Mouse (Mus musculus) heart, postnatal 0 days (tissue): ENCODE measurements around the gene Atf5. TPM values are rescaled to one million over a fixed set of nuclear protein-coding genes. Genes with fewer than 3 reads are reported as not detected.

ENCODE experiments used
- ATAC-seq: fragments of 200-750 bp; cut with Nextera tagmentation; 2 replicates; pipeline ENCODE4 v1.8.0; 2017; ENCODE audit warnings: low read depth, moderate number of reproducible peaks, moderate library complexity; ENCODE audit not compliant: insufficient read depth
- DNase-seq: peaks from one replicate; pipeline ENCODE4 v3.0.0-alpha.2; 2016; ENCODE audit warnings: low spot score
- H3K27ac ChIP-seq: fragments of 300-500 bp; sonication (generic); 2 replicates; pipeline ENCODE4 v1.5.1; 2014; ENCODE audit warnings: low read depth, mild to moderate bottlenecking
- H3K27me3 ChIP-seq: fragments of 300-500 bp; sonication (generic); 2 replicates; pipeline ENCODE4 v1.6.1; 2014; ENCODE audit warnings: low read length, mixed read lengths; ENCODE audit not compliant: control insufficient read depth, insufficient read depth
- H3K36me3 ChIP-seq: fragments of 300-500 bp; sonication (generic); replicated peaks from 2 replicates; pipeline ENCODE4 v1.6.1; 2014; ENCODE audit warnings: low read length, mixed read lengths; ENCODE audit not compliant: control insufficient read depth, insufficient read depth
- H3K4me1 ChIP-seq: fragments of 300-500 bp; sonication (generic); 2 replicates; pipeline ENCODE4 v1.6.1; 2014; ENCODE audit warnings: antibody characterized with exemption; ENCODE audit not compliant: control insufficient read depth, insufficient read depth
- H3K4me2 ChIP-seq: fragments of 300-500 bp; sonication (generic); 2 replicates; pipeline ENCODE4 v1.6.1; 2014; ENCODE audit warnings: low read depth, mild to moderate bottlenecking, low read length, moderate library complexity
- H3K4me3 ChIP-seq: fragments of 300-500 bp; sonication (generic); 2 replicates; pipeline ENCODE4 v1.5.1; 2014; ENCODE audit warnings: low read depth, low read length
- H3K9ac ChIP-seq: fragments of 300-500 bp; sonication (generic); replicated peaks from 2 replicates; pipeline ENCODE4 v1.6.1; 2014; ENCODE audit warnings: low read depth, low read length, mixed read lengths
- H3K9me3 ChIP-seq: fragments of 300-500 bp; sonication (generic); replicated peaks from 2 replicates; pipeline ENCODE4 v1.6.1; 2016; ENCODE audit warnings: low read length; ENCODE audit not compliant: control insufficient read depth
- CTCF ChIP-seq: IDR thresholded peaks from 2 replicates; pipeline ENCODE4 v1.5.1; 2016; ENCODE audit warnings: antibody characterized with exemption, control low read depth, low read depth
- EP300 ChIP-seq: IDR thresholded peaks from 2 replicates; pipeline ENCODE4 v1.6.1; 2016; ENCODE audit warnings: antibody characterized with exemption, low read depth
- WGBS: fragments of 180-500 bp; shearing (Covaris S2); extraction: QIAGEN DNeasy Blood & Tissue Kit; methylation state at CpG from one replicate; pipeline ENCODE4 v1.1.7; 2014; 5-methylcytosine and 5-hydroxymethylcytosine counted together
- polyA plus RNA-seq: library from polyadenylated mRNA; unstranded; fragments of >200 nt; fragmentation: Nextera tagmentation; extraction: Ambion mirVana; gene quantifications from 2 replicates; pipeline ENCODE4 v1.2.1, GENCODE M21; 2015
- total RNA-seq: library from RNA; depleted of rRNA; stranded (reverse); fragments of >200 nt; gene quantifications from 2 replicates; pipeline ENCODE4 v1.2.3, GENCODE M21; 2014; ENCODE audit warnings: low replicate concordance

Atf5 gene
- total and polyA plus RNA-seq, 2 experiments from 2014 or later, result 3.0 to 16.0 TPM

DNA sequence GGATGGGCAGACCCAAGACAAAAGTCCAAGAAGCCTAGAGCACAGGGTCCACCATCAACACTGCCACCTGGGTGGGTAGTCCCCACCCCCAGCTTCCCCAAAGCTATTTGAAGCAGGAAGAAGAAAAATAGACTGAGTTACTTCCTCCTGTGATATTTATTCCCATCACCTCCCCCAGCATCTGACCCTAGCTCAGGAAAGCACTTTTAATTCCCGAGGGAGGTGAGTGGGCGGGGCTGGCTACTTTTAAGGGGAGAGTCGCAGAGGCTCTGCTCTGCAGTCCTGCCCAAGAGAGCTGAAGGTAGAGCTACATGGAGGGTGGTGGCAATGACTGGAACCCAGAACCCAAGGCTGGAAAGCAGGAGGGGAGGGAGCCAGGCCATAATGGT is 19.6 kb upstream of the Atf5 start:
- peaks cover 20% of the 10 kb centered on the region for H3K4me1 ChIP-seq
- peaks cover 20% of the 10 kb centered on the region for H3K36me3 ChIP-seq
- TF ChIP-seq EP300 (no peak), CTCF (no peak)
- no peak overlapping the region for H3K4me3 ChIP-seq
- peaks cover 5% of the 10 kb centered on the region; the same call in 1 of the 2 replicates for H3K27me3 ChIP-seq
- no peak overlapping the region for H3K9ac ChIP-seq
- WGBS, result 31% methylated on average over 3 of the region's 3 CpGs
- no peaks in the 10 kb centered on the region for H3K9me3 ChIP-seq
- no peak overlapping the region for H3K4me2 ChIP-seq
- no peak overlapping the region for H3K27ac ChIP-seq
- DNase-seq, result no peak
- ATAC-seq, result no peak

- DNase-seq, result no peak
- Histone ChIP-seq H3K4me2 (no peak overlapping the region), H3K9ac (no peak overlapping the region), H3K9me3 (no peaks in the 10 kb centered on the region), H3K4me3 (no peak overlapping the region), H3K4me1 (peaks cover 20% of the 10 kb centered on the region), H3K27ac (no peak overlapping the region), H3K36me3 (peaks cover 22% of the 10 kb centered on the region), H3K27me3 (peaks cover 2% of the 10 kb centered on the region; the same call in 1 of the 2 replicates)
- no peak for TF ChIP-seq CTCF
- no peak for TF ChIP-seq EP300
- WGBS, result 88% methylated on average over 1 of the region's 1 CpGs
- ATAC-seq, result no peak
These were observed 19.0 kb upstream of the Atf5 start for GRCm38 (mm10) chr7:44835373-44836015.

DNA sequence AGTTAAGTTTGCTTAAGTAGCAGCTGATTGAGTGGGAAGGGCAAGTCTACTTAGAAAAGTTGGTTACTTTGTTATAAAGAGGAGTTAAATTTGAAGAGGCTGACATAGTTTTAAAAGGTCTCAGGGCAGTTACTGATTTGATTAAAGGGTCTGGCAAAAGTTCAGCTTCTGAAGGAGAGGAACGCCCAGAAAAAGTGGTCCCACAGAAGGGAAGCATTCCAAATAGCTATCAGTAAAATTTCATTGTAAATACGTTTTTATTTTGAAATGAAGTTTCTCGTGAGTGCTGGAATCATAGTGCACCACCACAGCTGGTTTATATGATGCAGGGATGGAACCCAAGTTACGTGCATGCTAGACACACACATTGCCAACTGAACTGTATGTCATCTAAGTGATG is 16.3 kb upstream of the Atf5 start:
- H3K9ac ChIP-seq, result no peak overlapping the region
- WGBS, result 66% methylated on average over 4 of the region's 4 CpGs

DNA sequence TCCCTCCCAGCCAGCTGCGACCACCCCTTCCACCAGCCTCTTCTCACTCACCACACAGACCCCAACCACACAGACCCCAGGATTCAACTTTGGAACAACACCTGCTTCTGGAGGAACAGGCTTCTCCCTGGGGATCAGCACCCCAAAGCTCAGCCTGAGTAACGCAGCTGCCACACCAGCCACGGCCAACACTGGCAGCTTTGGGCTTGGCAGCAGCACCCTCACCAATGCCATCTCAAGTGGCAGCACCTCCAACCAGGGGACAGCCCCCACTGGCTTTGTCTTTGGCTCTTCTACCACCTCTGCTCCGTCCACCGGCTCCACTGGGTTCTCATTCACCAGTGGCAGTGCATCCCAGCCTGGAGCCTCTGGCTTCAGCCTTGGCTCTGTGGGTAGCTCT is 12.2 kb upstream of the Atf5 start:
- peaks cover 44% of the 10 kb centered on the region for H3K36me3 ChIP-seq
- no peak overlapping the region for H3K9ac ChIP-seq
- H3K9me3 ChIP-seq, result no peaks in the 10 kb centered on the region
- ATAC-seq, result no peak
- no peak overlapping the region for H3K4me3 ChIP-seq
- no peak for DNase-seq
- H3K4me2 ChIP-seq, result no peak overlapping the region
- H3K27me3 ChIP-seq, result no peaks in the 10 kb centered on the region
- H3K27ac ChIP-seq, result no peak overlapping the region
- 84% methylated on average over 5 of the region's 5 CpGs for WGBS
- H3K4me1 ChIP-seq, result no peaks in the 10 kb centered on the region
- TF ChIP-seq CTCF (no peak), EP300 (no peak)

More for the DNA sequence above, 16.3 kb upstream of the Atf5 start:
- Histone ChIP-seq H3K4me3 (no peak overlapping the region), H3K27ac (no peak overlapping the region), H3K27me3 (no peaks in the 10 kb centered on the region), H3K36me3 (peaks cover 44% of the 10 kb centered on the region), H3K4me2 (no peak overlapping the region), H3K4me1 (0 out of 2 replicates have a peak, but pooled peaks cover 8% of the 10 kb centered on the region), H3K9me3 (no peaks in the 10 kb centered on the region)
- DNase-seq, result no peak
- no peak for TF ChIP-seq EP300
- TF ChIP-seq CTCF, result no peak
- no peak for ATAC-seq

DNA sequence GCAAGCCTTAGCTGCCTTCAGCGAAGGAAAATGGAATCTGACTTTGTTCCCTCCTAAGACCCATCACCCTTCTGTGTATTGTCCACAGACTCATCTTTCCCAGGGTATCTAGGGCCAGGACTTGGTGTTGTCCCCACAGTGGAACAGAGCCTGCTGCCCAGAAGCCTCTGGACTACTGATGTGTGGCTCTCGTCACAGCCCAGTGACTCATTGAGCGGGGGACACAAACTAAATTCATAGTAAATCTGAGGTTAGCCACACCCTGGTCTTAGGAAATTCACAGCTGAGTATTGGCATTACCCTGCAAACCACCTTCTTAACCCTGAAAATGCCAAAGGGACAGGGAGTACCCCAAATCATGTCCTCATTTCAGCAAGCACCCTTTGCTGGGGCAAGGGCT is 10.3 kb upstream of the Atf5 start:
- Histone ChIP-seq H3K36me3 (peaks cover 38% of the 10 kb centered on the region), H3K4me3 (no peak overlapping the region), H3K4me2 (no peak overlapping the region), H3K9me3 (no peaks in the 10 kb centered on the region), H3K9ac (no peak overlapping the region), H3K4me1 (peaks cover under 1% of the 10 kb centered on the region; the same call in 1 of the 2 replicates), H3K27me3 (no peaks in the 10 kb centered on the region), H3K27ac (no peak overlapping the region)
- DNase-seq (no peak), ATAC-seq (no peak)
- 84% methylated on average over 3 of the region's 3 CpGs for WGBS
- TF ChIP-seq EP300, result no peak
- no peak for TF ChIP-seq CTCF

GRCm38 (mm10) chr7:44824872-44825271 is 8.4 kb upstream of the Atf5 start:
- Histone ChIP-seq H3K27ac (no peak overlapping the region), H3K9me3 (no peaks in the 10 kb centered on the region), H3K4me2 (no peak overlapping the region), H3K4me1 (peaks cover 10% of the 10 kb centered on the region), H3K27me3 (no peaks in the 10 kb centered on the region), H3K9ac (no peak overlapping the region), H3K36me3 (peaks cover 19% of the 10 kb centered on the region), H3K4me3 (no peak overlapping the region)
- peak; percentile 75; the same call in 1 of the 2 replicates for ATAC-seq
- DNase-seq, result peak; percentile 74
- WGBS, result 15% methylated on average over 3 of the region's 3 CpGs
- TF ChIP-seq EP300 (no peak), CTCF (peak; percentile 95)
